Mouse (Mus musculus) stomach, postnatal 0 days (tissue): Measurements from ENCODE around the gene Tyrobp. TPM values are rescaled to one million over a fixed set of nuclear protein-coding genes. Genes with fewer than 3 reads are reported as not detected.

ENCODE experiments used
- ATAC-seq: fragments of 200-750 bp; cut with Nextera tagmentation; 2 replicates; pipeline ENCODE4 v1.8.0; 2017; ENCODE audit not compliant: low FRiP score, low TSS enrichment
- DNase-seq: peaks from one replicate; pipeline ENCODE4 v3.0.0-alpha.2; 2016; ENCODE audit warnings: low spot score
- H3K27ac ChIP-seq: fragments of 300-500 bp; sonication (generic); replicated peaks from 2 replicates; pipeline ENCODE4 v1.5.1; 2014; ENCODE audit warnings: mild to moderate bottlenecking, control low read depth
- H3K27me3 ChIP-seq: fragments of 300-500 bp; sonication (generic); 2 replicates; pipeline ENCODE4 v1.6.1; 2014; ENCODE audit warnings: low read length; ENCODE audit not compliant: control insufficient read depth, insufficient read depth
- H3K36me3 ChIP-seq: fragments of 300-500 bp; sonication (generic); 2 replicates; pipeline ENCODE4 v1.6.1; 2014; ENCODE audit warnings: low read length, mixed read lengths; ENCODE audit not compliant: control insufficient read depth, insufficient read depth
- H3K4me1 ChIP-seq: fragments of 300-500 bp; sonication (generic); replicated peaks from 2 replicates; pipeline ENCODE4 v1.6.1; 2014; ENCODE audit warnings: antibody characterized with exemption; ENCODE audit not compliant: control insufficient read depth, insufficient read depth
- H3K4me2 ChIP-seq: fragments of 300-500 bp; sonication (generic); replicated peaks from 2 replicates; pipeline ENCODE4 v1.6.1; 2014; ENCODE audit warnings: low read depth, mild to moderate bottlenecking, control low read depth, moderate library complexity
- H3K4me3 ChIP-seq: fragments of 300-500 bp; sonication (generic); 2 replicates; pipeline ENCODE4 v1.5.1; 2014; ENCODE audit warnings: low read depth, low read length, control low read depth
- H3K9ac ChIP-seq: fragments of 300-500 bp; sonication (generic); 2 replicates; pipeline ENCODE4 v1.6.1; 2014; ENCODE audit warnings: mild to moderate bottlenecking, low read length, control low read depth, mixed read lengths
- H3K9me3 ChIP-seq: fragments of 300-500 bp; sonication (generic); 2 replicates; pipeline ENCODE4 v1.6.1; 2016; ENCODE audit warnings: low read length; ENCODE audit not compliant: control insufficient read depth
- CTCF ChIP-seq: IDR thresholded peaks from 2 replicates; pipeline ENCODE4 v1.5.1; 2016; ENCODE audit warnings: antibody characterized with exemption, low read depth, mild to moderate bottlenecking, moderate library complexity
- EP300 ChIP-seq: optimal IDR thresholded peaks from 2 replicates; pipeline ENCODE3; 2016; ENCODE audit warnings: antibody characterized with exemption
- WGBS: fragments of 180-500 bp; shearing (Covaris S2); extraction: QIAGEN DNeasy Blood & Tissue Kit; methylation state at CpG from one replicate; pipeline ENCODE4 v1.1.7; 2014; 5-methylcytosine and 5-hydroxymethylcytosine counted together
- polyA plus RNA-seq: library from polyadenylated mRNA; unstranded; fragments of >200 nt; fragmentation: Nextera tagmentation; extraction: Ambion mirVana; gene quantifications from 2 replicates; pipeline ENCODE4 v1.2.1, GENCODE M21; 2015

Tyrobp gene
- polyA plus RNA-seq, 1 experiment from 2014 or later, result 71.0 TPM

DNA sequence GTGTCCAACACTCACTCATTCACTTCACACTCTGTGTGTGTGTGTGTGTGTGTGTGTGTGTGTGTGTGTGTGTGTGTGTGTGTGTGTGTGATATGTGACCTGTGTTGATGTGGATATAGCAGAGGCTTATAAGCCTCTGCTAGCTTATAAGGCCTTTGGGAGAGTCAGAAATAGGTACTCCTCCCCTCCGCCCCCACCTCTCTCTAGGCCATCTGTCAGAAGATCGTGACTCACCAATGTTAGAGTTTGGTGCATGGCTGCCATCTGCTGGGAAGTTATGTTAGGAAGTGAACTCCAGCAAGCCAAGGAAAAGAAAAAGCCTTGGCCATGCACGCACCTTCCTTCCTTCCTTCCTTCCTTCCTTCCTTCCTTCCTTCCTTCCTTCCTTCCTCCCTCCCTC lies 18.2 kb downstream of the Tyrobp start:
- Histone ChIP-seq H3K9ac (no peak overlapping the region), H3K27ac (no peak overlapping the region), H3K4me2 (no peak overlapping the region), H3K9me3 (no peaks in the 10 kb centered on the region), H3K27me3 (no peaks in the 10 kb centered on the region), H3K4me3 (no peak overlapping the region), H3K36me3 (no peaks in the 10 kb centered on the region), H3K4me1 (no peaks in the 10 kb centered on the region)
- ATAC-seq, result peak; percentile 21; the same call in 1 of the 2 replicates
- WGBS, result 9% methylated on average over 3 of the region's 3 CpGs
- TF ChIP-seq EP300 (no peak), CTCF (peak; percentile 77)
- DNase-seq, result peak; percentile 64

DNA sequence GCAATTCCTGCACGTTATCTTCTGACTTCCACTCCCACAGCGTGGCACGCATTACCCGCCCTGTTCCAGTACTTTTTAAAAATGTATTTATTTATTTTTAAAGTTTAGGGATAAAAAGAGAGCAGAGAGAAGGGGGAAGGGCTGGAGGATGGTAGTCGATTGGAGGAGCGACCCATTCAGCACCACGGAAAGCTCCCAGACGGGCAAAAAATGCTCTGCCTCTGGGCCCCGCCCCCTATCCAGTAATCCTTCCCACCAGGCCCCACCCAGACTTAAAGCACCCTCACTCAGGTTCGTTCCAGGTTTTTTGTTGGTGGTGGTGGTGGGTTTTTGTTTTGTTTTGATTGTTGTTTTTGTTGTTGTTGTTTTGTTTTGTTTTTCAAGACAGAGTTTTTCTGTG lies 20.7 kb downstream of the Tyrobp start:
- Histone ChIP-seq H3K27ac (no peak overlapping the region), H3K36me3 (no peaks in the 10 kb centered on the region), H3K4me1 (no peaks in the 10 kb centered on the region), H3K4me2 (no peak overlapping the region), H3K27me3 (no peaks in the 10 kb centered on the region), H3K4me3 (no peak overlapping the region), H3K9ac (no peak overlapping the region), H3K9me3 (no peaks in the 10 kb centered on the region)
- WGBS, result 2% methylated on average over 10 of the region's 10 CpGs
- TF ChIP-seq CTCF, result no peak
- TF ChIP-seq EP300, result no peak
- DNase-seq, result peak; percentile 74
- ATAC-seq, result no peak

- Histone ChIP-seq H3K9ac (no peak overlapping the region), H3K27ac (no peak overlapping the region), H3K4me3 (no peak overlapping the region), H3K4me1 (no peaks in the 10 kb centered on the region), H3K36me3 (no peaks in the 10 kb centered on the region), H3K27me3 (no peaks in the 10 kb centered on the region), H3K4me2 (no peak overlapping the region), H3K9me3 (no peaks in the 10 kb centered on the region)
- ATAC-seq (no peak), DNase-seq (no peak)
- WGBS, result 65% methylated on average over 10 of the region's 10 CpGs
- TF ChIP-seq CTCF (no peak), EP300 (no peak)
Measured at GRCm38 (mm10) chr7:30434701-30435100, 21.1 kb downstream of the Tyrobp start.

GRCm38 (mm10) chr7:30435156-30435555 lies 21.6 kb downstream of the Tyrobp start:
- WGBS, result 41% methylated on average over 9 of the region's 9 CpGs
- ATAC-seq (no peak), DNase-seq (no peak)

DNA sequence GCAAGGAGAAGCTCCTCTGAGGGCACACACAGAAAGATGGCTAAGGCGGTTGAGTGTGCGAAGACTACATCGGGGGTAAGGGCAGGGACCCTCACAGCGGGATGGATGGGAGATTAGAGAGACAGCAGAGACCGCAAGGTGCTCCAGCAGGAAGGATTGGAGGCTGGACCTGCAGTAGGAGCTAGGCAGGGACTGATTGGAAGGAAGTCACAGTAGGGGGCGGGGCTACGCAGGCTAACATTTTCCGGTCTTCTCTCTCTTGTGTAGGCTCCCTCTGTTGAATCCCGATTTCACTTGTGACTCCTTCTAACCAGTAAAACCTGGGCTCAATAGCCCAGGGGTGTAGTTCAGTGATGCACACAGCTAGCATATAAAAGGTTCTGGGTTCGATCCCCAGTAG lies 23.3 kb downstream of the Tyrobp start:
- H3K4me3 ChIP-seq, result no peak overlapping the region
- no peak overlapping the region for H3K27ac ChIP-seq
- no peaks in the 10 kb centered on the region for H3K4me1 ChIP-seq
- WGBS, result 17% methylated on average over 10 of the region's 10 CpGs
- no peak for ATAC-seq
- no peaks in the 10 kb centered on the region for H3K27me3 ChIP-seq
- no peaks in the 10 kb centered on the region for H3K36me3 ChIP-seq
- H3K4me2 ChIP-seq, result no peak overlapping the region
- no peak for TF ChIP-seq CTCF
- TF ChIP-seq EP300, result no peak
- H3K9ac ChIP-seq, result no peak overlapping the region
- H3K9me3 ChIP-seq, result no peaks in the 10 kb centered on the region
- no peak for DNase-seq

More at GRCm38 (mm10) chr7:30435156-30435555, 21.6 kb downstream of the Tyrobp start:
- Histone ChIP-seq H3K9me3 (no peaks in the 10 kb centered on the region), H3K9ac (no peak overlapping the region), H3K4me2 (no peak overlapping the region), H3K4me1 (no peaks in the 10 kb centered on the region), H3K4me3 (no peak overlapping the region), H3K27ac (no peak overlapping the region), H3K36me3 (no peaks in the 10 kb centered on the region), H3K27me3 (no peaks in the 10 kb centered on the region)
- TF ChIP-seq EP300 (no peak), CTCF (no peak)

DNA sequence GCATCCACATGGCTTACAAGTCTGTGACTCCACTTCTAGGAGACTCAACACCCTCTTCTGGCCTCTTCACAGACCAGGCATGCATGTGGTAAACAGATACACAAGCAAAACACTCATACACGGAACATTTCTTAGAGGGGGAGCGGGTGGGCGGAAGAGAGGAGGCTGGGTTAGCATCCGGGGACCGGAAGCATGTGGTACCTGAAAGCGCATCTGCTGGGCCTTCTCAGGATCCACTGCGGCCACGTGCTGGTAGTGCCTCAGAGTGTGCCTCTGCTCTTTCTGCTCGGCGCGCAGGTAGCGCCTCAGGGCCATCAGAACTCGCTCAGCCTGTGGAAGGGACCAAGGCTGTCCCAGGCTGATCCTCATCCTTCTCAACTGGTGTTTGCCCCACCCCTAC lies 26.2 kb downstream of the Tyrobp start:
- no peaks in the 10 kb centered on the region for H3K36me3 ChIP-seq
- no peak for TF ChIP-seq EP300
- no peak for TF ChIP-seq CTCF
- H3K4me3 ChIP-seq, result no peak overlapping the region
- H3K4me1 ChIP-seq, result peaks cover 2% of the 10 kb centered on the region; the same call in 1 of the 2 replicates
- no peak overlapping the region for H3K4me2 ChIP-seq
- H3K27me3 ChIP-seq, result no peaks in the 10 kb centered on the region
- ATAC-seq (no peak), DNase-seq (no peak)
- WGBS, result 79% methylated on average over 13 of the region's 13 CpGs
- H3K9ac ChIP-seq, result no peak overlapping the region
- no peaks in the 10 kb centered on the region for H3K9me3 ChIP-seq
- H3K27ac ChIP-seq, result no peak overlapping the region
